Mouse (Mus musculus): Measurements from ENCODE around the gene Scrn1.

Scrn1 gene

GRCm38 (mm10) chr6:54566546-54566919, 244 bp upstream of the Scrn1 start:
- no peak for DNase-seq (ENCODE audit: low spot score in 2 of 2)

GRCm38 (mm10) chr6:54565012-54565411, 1.3 kb downstream of the Scrn1 start:
- peak in 1 of 2 experiments; percentile 30 for DNase-seq (ENCODE audit: low spot score in 2 of 2)

DNA sequence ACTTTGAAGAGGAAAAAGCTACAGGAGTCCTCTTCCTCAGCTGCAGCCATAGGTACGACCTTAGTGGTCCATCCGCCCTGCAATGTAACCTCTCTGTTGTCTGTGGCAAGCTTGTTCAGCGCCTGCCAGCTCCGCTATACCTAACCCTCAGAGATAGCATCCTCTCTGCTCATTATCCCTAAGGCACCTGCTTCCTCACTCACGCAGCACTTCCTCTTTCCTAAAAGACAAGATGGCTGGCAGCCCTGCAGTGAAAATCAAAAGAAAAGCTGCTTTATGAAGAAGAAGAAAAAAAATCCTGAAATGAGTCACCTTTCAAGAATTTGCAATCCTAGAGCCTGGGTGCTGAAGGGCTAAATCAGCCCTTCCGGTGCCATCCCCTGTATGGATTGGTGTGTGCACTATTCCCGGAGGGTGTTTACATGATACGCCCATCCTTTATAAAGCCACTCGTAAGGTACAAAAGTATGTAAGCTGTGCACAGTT, 1.7 kb downstream of the Scrn1 start:
- no peak for DNase-seq (ENCODE audit: low spot score in 2 of 2)

GRCm38 (mm10) chr6:54563561-54563960, 2.7 kb downstream of the Scrn1 start:
- no peak for DNase-seq (ENCODE audit: low spot score in 2 of 2)

DNA sequence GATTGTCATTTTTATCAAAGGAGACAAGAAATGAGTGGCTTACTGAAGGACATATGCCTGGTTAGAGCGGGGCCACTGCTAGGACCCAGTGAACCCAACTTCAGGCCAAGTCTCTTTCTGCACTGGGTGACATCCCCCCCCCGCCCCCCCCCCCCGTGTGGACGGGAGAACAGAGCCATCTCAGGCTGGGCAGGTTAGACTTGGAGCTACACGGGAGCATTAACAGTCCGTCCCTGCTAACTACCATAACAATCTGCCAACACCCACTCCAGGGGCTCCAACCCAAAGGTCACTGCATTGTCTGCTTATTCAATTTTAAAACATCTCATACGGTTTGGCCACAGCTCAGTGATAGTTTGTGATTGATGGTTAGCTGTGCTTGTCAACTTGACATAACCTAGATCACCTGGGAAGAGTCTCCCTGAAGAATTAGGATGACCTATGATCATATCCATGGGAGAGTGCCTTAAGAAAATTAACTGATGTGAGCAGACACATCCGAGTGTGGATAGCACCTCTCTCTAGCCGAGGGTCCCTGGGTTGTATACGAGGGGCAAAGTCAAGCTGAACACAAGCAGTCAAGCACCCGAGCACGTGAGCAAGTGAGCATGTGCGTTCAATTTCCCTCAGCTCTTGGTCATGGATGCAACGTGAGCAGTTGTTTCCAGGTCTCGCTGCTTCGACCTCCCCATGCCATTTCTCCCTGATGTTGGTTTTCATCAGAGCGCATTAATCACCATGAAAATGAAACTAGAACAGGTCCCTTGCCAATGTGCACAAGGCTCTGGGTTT, 4.1 kb downstream of the Scrn1 start:
- DNase-seq (ENCODE audit: low spot score in 2 of 2), result no peak

- no peak for DNase-seq (ENCODE audit: low spot score in 2 of 2)
Measured at GRCm38 (mm10) chr6:54558466-54558865, 7.8 kb downstream of the Scrn1 start.

- DNase-seq (ENCODE audit: low spot score in 2 of 2), result no peak
Measured at GRCm38 (mm10) chr6:54557671-54558070, 8.6 kb downstream of the Scrn1 start.

DNA sequence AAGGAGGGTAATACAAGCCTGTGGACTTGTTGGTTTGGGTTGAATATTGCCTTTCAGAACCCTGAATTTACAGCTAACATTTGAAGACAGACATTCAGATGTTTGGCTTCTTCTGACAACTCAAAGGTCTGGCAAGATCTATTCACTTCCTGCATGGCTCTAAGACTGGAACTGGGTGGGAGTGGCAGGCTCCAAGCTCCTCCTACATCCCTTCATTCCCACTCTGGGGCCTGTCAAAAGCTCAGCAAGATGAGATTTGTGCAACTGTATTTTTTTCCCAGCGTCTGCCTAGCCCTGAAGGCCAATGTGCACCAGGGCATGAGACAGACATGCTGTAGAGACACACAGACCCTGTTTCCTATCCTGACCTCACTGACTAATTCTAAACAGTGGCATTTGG, 10.5 kb downstream of the Scrn1 start:
- no peak for DNase-seq (ENCODE audit: low spot score in 2 of 2)

- DNase-seq (ENCODE audit: low spot score in 2 of 2), result no peak
Measured at GRCm38 (mm10) chr6:54554341-54555110, 11.8 kb downstream of the Scrn1 start.

DNA sequence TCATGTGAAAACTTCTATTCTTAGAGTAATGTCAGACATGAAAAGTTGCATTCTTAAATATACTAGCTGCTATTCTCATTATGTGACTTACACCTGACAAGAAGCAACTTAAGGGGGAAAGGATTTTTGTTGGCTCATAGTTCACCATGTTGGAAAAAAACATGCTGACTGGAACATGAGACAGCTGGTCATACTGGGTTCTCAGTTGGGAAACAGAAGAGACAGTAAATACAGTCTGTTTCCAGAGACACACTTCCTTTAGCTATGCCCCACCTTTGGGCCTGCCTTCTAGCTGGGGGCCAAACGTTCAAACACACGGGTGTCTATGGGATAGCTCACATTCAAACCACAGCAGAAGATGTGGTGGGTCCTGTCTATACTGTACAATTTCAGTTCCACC, 12.7 kb downstream of the Scrn1 start:
- no peak for DNase-seq (ENCODE audit: low spot score in 2 of 2)

DNA sequence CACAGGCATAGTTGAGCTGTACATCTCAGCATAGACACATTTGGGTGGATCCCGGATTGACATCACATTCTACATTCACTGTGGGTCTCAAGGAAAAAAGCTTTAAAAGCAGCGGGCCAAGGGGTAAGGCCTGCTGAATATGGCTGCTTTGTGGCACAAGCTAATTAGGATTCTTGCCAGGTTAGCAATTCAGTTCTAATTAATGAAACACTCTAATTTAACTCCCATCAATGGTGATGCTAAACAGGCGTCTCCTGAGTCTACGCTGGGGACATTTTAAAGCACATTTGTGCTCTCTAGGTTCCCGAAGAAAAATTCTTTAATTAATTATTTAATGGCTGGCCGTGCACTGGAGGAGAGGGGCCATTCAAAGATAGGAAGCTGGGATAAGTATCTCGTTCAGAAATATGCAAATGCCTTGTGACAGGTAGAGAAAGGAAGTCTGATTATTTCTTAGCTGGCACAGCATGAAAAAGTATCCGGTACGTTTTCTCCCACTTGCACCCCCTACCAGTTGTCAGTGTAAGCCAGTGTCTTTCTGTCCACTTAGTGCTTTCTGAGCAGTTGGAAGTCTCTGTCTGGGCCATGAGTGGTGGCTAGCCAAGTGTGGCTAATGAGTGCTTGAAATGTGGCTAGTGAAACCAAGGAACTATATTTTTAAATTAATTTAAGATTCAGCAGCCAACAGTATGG, 13.4 kb downstream of the Scrn1 start:
- no peak for DNase-seq (ENCODE audit: low spot score in 2 of 2)

DNA sequence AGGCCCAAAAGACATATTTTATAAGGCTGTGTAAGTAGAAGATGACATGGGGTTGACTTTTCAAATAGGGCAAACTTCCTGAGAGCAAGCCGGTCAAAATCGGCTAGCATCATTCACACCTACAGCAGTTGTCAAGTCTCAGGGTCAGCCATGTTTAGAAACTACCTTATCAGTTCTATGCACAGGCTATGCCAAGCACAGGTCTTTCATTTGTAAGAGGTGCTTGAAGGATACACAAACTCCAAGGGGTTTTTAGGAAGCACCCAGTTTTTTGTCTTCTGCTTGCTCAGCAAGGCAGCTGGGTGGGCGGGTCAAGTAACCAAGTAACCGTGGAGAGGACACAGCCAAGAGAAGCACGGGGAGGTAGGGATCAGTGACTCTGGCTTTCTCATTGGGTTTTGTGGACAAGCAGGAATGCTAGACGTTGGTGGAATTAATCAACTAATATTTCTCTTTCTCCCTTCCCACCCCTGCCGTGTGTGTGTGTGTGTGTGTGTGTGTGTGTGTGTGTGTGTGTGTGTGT, 15.4 kb downstream of the Scrn1 start:
- no peak for DNase-seq (ENCODE audit: low spot score in 2 of 2)

DNA sequence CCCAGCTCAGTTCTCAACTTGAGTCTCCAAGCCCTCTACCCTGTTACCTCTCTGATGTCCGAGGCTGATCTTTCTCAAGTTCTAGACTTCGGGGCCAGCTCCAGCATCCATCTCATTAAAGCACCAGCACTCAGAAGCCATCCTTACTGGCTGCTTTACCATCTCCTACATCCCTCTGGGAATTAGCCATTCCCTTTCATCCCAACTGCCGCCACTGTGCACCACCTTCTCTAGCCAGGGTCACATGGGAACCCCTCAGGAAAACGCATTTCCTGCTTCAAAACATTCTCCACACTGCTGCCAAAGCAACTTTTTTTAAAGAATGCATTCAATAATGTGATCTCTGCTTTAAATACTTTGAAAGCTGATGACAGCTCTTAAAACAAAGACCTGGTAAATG, 17.0 kb downstream of the Scrn1 start:
- DNase-seq (ENCODE audit: low spot score in 2 of 2), result no peak

DNA sequence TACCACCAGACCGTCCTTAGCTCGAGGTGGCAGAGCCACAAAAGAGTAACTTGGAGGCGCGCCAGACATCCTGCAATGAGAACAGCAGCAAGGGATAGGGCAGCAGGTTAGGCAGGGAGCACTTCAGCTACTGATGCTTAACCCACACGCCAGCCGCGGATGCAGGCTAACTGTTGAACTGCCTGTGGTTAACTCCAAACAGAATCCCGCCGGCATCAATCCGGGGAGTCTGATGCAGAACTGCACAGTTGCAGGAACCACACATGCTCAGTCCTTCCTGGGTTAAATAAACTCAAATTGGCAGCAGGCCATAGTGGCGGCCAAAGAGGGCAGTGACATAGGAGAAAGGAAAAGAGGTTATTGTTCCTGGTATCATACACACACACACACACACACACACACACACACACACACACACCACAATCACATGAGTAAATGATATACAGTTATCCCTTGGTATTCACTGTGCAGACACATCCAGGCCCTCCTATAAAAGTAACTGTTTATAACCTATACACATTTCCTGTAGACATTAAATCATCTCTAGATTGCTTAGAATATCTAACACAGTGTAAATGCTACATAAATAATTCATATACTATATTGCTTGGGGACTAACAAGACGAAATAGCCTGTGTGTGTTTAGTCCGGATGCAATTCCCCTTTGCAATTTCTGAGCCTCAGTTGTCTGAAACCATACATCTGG, 17.8 kb downstream of the Scrn1 start:
- no peak for DNase-seq (ENCODE audit: low spot score in 2 of 2)

DNA sequence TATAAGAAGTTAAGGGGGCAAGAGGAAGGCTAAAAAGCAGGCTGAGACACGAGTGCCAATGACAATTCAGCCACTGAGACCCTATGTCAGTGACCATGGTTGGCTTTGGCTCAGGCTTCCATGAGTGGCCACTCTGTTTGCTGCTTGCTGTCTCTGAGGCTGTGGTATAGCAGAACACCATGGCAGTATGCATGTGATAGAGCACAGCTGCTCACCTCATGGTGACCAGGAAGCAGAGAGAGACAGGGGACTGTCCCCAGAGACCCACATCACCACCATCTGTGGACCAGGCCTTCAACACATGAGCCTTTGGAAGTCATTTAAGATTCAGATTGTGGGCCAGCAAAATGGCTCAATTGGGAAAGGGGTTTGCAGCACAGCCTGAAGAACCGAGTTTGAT, 22.6 kb downstream of the Scrn1 start:
- DNase-seq (ENCODE audit: low spot score in 2 of 2), result no peak

- DNase-seq (ENCODE audit: low spot score in 2 of 2), result no peak
Measured at GRCm38 (mm10) chr6:54542836-54543235, 23.5 kb downstream of the Scrn1 start.

- DNase-seq (ENCODE audit: low spot score in 2 of 2), result no peak
Measured at GRCm38 (mm10) chr6:54540252-54540887, 25.9 kb downstream of the Scrn1 start.

- DNase-seq (ENCODE audit: low spot score in 2 of 2), result no peak
Measured at GRCm38 (mm10) chr6:54539396-54539795, 26.9 kb downstream of the Scrn1 start.

DNA sequence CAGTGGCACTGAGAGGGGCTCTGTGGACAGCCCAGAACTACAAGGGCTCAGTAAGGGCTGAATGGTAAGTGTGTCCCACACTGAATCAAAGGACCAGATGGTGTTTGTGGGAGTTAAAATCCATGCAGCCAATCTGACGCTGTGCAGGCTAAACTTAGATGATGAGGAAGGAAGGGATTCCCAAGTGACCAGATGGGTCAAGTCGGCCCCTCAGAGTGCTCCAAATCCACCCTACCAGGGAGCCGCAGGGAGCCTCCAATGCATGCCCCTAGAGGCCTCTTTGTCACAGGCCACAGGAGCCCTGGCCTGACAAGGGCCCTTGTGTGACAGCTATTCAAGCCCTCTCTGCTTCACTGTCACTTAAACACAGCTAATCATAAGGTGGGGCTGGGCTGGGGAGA, 27.5 kb downstream of the Scrn1 start:
- peak in 1 of 2 experiments; percentile 52 for DNase-seq (ENCODE audit: low spot score in 2 of 2)

DNA sequence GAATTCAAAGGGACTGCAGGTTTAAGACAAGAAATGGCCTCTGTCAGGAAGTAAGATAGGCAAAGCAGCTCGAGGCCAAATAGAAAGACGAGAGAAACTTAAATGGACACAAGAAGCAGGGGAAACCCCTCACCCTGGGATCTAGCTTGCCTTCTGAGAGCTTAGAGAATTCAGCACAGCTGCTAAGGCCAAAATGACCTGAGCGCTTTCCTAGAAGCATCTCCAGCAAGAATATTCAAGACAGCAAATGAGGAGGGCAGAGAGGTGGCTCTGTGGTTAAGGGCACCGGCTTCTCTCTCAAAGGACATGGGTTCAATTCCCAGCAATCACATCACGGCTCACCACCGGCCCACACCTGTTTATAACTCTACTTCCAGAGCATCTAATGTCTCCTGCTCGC, 29.2 kb downstream of the Scrn1 start:
- no peak for DNase-seq (ENCODE audit: low spot score in 2 of 2)

DNA sequence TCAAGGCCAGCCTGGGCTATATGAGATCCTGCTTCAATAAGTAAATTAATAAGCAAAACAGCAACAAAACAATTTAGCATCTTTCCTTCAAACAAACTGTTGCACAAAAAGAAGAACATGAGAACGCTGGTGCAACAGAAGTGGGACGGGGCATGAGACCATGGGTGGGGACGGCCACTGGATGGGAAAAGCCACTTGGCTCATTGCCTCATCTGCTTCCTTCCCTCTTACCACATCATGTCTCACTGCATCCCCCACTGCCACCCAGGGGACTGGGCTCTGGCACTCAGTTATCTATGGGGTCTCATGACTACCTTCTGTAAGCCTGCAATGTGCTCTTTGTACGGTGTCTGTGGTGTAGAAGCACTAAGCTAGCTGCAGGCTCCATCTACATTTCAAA, 30.8 kb downstream of the Scrn1 start:
- DNase-seq (ENCODE audit: low spot score in 2 of 2), result no peak

All from left cerebral cortex, adult 9 months (tissue).